Mouse (Mus musculus) lung, adult 2 months (tissue): Measurements from ENCODE around the gene BC005537.

ENCODE experiments used
- CTCF ChIP-seq: fragments of 200-500 bp; IDR thresholded peaks from 2 replicates; pipeline ENCODE4 v1.5.1; 2011; ENCODE audit warnings: mild to moderate bottlenecking, low read length, control low read depth; ENCODE audit not compliant: insufficient read depth
- POLR2A ChIP-seq: fragments of 200-500 bp; IDR thresholded peaks from 2 replicates; pipeline ENCODE4 v1.6.1; 2011; ENCODE audit warnings: low read depth, mild to moderate bottlenecking, control low read depth, low read length, borderline replicate concordance; ENCODE audit errors: extremely low read depth

DNA sequence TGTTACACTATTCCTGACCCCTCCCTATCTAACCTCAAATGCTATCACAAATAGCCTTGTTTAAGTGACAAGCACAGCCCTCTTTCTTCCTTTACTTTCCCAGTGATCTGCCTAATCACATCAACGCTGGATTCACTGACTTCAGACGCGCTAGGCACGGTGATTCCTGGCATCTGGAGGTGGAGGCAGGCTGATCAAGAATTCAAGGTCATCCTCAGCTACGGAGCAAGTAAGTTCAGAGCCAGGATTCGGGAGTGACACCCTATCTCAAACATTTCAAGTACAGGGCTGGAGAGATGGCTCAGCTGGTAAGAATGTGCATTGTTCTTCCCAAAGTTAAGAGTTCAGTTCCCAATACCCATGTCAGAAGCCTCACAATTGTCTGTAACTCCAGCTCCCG, 24.7 kb downstream of the BC005537 start:
- TF ChIP-seq CTCF (no peak), POLR2A (no peak)
